Mouse (Mus musculus) ES-E14 (cell line): ENCODE data around the gene Wdr34. TPM values are rescaled to one million over a fixed set of nuclear protein-coding genes. Genes with fewer than 3 reads are reported as not detected.

ENCODE experiments used
- DNase-seq: peaks from one replicate; pipeline ENCODE4 v3.0.0-alpha.2; 2013; ENCODE audit warnings: low read depth, low spot score
- H3K27ac ChIP-seq: 2 replicates; pipeline ENCODE4 v1.5.1; 2012; ENCODE audit warnings: low read depth, mild to moderate bottlenecking, low read length, moderate library complexity, mixed read lengths; ENCODE audit not compliant: poor library complexity, insufficient read depth, severe bottlenecking
- H3K36me3 ChIP-seq: 2 replicates; pipeline ENCODE4 v1.6.1; 2012; ENCODE audit warnings: mild to moderate bottlenecking, low read length, moderate library complexity, mixed read lengths; ENCODE audit not compliant: control insufficient read depth, poor library complexity, insufficient read depth, severe bottlenecking
- H3K4me1 ChIP-seq, 2 experiments: fragments of 150-350 bp in 1 of 2; sonication (generic) in 1 of 2; 2 replicates each; pipeline ENCODE4 v1.6.1; 2012; ENCODE audit warnings: low read length in 2 of 2, mild to moderate bottlenecking in 1 of 2, mixed read lengths in 1 of 2; ENCODE audit not compliant: control insufficient read depth in 2 of 2, insufficient read depth in 2 of 2, poor library complexity in 1 of 2
- H3K4me3 ChIP-seq, 2 experiments: fragments of 150-350 bp in 1 of 2; sonication (generic) in 1 of 2; 2 replicates each; pipeline ENCODE4 v1.5.1; 2012; ENCODE audit warnings: low read length in 2 of 2, low read depth in 1 of 2, mild to moderate bottlenecking in 1 of 2, mixed read lengths in 1 of 2; ENCODE audit not compliant: insufficient read depth in 1 of 2, poor library complexity in 1 of 2, severe bottlenecking in 1 of 2
- H3K9ac ChIP-seq: 2 replicates; pipeline ENCODE4 v1.6.1; 2012; ENCODE audit warnings: low read depth, mild to moderate bottlenecking, low read length, mixed read lengths; ENCODE audit not compliant: poor library complexity, insufficient read depth, severe bottlenecking
- H3K9me3 ChIP-seq: fragments of 150-350 bp; sonication (generic); 2 replicates; pipeline ENCODE4 v1.6.1; 2012; ENCODE audit warnings: low read depth, mild to moderate bottlenecking, low read length; ENCODE audit not compliant: control insufficient read depth, insufficient read depth
- HCFC1 ChIP-seq: IDR thresholded peaks from 2 replicates; pipeline ENCODE4 v1.6.1; 2012; ENCODE audit warnings: low read length, inconsistent platforms, borderline replicate concordance; ENCODE audit not compliant: insufficient read depth
- MAFK ChIP-seq: IDR thresholded peaks from 2 replicates; pipeline ENCODE4 v1.6.1; 2014; ENCODE audit warnings: mild to moderate bottlenecking, low read depth, low read length, inconsistent platforms; ENCODE audit not compliant: insufficient read depth
- ZNF384 ChIP-seq: IDR thresholded peaks from 2 replicates; pipeline ENCODE4 v1.6.1; 2012; ENCODE audit warnings: low read depth, low read length, inconsistent platforms
- in situ Hi-C, 2 experiments: fragments of 600-800 bp; cut with MboI; formaldehyde crosslinking; loops; one replicate each; pipeline ENCODE4 v1.15.1; 2025; ENCODE audit warnings: low sequenced_read_pairs in 2 of 2, inconsistent platforms in 1 of 2; ENCODE audit not compliant: unreplicated experiment in 2 of 2
- total RNA-seq: library from RNA; depleted of rRNA; stranded (reverse); fragments of 300-350 nt; gene quantifications from 2 replicates; pipeline ENCODE4 v1.2.3, GENCODE M21; 2012; rRNA removed

Wdr34 gene
- total RNA-seq, 1 experiment, result 22.6 TPM

DNA sequence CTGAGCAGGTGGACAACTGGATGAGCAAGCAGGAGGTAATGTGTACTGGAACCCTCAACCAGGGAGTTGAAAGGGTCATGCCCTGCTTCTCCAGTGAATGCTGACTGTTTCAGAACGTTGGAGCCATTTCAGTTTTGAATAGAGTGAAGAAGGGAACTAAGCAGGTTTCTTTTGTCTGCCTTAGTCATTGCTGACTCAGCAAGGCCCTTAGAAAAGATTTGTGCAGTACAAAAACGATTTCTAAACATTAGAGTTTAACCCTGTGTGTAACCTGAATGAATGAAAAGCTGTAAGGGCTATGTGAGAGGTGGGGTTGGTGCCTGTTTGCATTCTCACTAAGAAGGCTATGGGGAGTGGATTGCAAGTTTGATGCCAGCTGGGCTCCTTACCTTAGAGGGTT is 56.7 kb downstream of the Wdr34 start:
- H3K9ac ChIP-seq, result no peak overlapping the region
- H3K4me3 ChIP-seq, result no peak overlapping the region
- no peak for DNase-seq
- in situ Hi-C loops, result no loop called here
- no peaks in the 10 kb centered on the region for H3K4me1 ChIP-seq
- no peaks in the 10 kb centered on the region for H3K9me3 ChIP-seq
- no peak overlapping the region for H3K27ac ChIP-seq
- TF ChIP-seq HCFC1 (no peak), MAFK (peak; percentile 76; the same call in 1 of the 2 replicates), ZNF384 (no peak)
- peaks cover 57% of the 10 kb centered on the region for H3K36me3 ChIP-seq

Other genes with a start within 250 kb of the Wdr34 start
- gene Slc27a4, start 246.2 kb downstream of the Wdr34 start, total RNA-seq, result 38.9 and 47.7 TPM in 2 replicates
- 44.3 and 50.8 TPM in 2 replicates for gene Urm1, start 228.8 kb downstream of the Wdr34 start, total RNA-seq
- gene Cercam, start 179.7 kb downstream of the Wdr34 start, total RNA-seq, result 15.8 and 24.5 TPM in 2 replicates
- 123 and 217 TPM in 2 replicates for gene Odf2, start 159.7 kb downstream of the Wdr34 start, total RNA-seq
- 64.8 and 69.0 TPM in 2 replicates for gene Gle1, start 113.5 kb downstream of the Wdr34 start, total RNA-seq
- gene Sptan1, start 83.3 kb downstream of the Wdr34 start, total RNA-seq, result 340 and 423 TPM in 2 replicates
- 695 and 901 TPM in 2 replicates for gene Set, start 8.5 kb upstream of the Wdr34 start, total RNA-seq
- 19.1 and 24.3 TPM in 2 replicates for gene Pkn3, start 28.8 kb upstream of the Wdr34 start, total RNA-seq
- gene Zdhhc12, start 44.8 kb upstream of the Wdr34 start, total RNA-seq, result 133 and 202 TPM in 2 replicates
- 11.4 and 16.2 TPM in 2 replicates for gene Zer1, start 75.7 kb upstream of the Wdr34 start, total RNA-seq
- gene Tbc1d13, start 84.9 kb upstream of the Wdr34 start, total RNA-seq, result 62.4 and 65.9 TPM in 2 replicates
- gene Endog, start 122.6 kb upstream of the Wdr34 start, total RNA-seq, result 18.9 and 19.0 TPM in 2 replicates
- gene Spout1, start 129.6 kb upstream of the Wdr34 start, total RNA-seq, result 46.5 and 66.9 TPM in 2 replicates
- gene Kyat1, start 157.0 kb upstream of the Wdr34 start, total RNA-seq, result 5.2 and 7.7 TPM in 2 replicates
- gene Lrrc8a, start 188.8 kb upstream of the Wdr34 start, total RNA-seq, result 26.6 and 35.1 TPM in 2 replicates
- 0.76 and 1.4 TPM in 2 replicates for gene Gm28035, start 191.7 kb upstream of the Wdr34 start, total RNA-seq
- gene Phyhd1, start 217.3 kb upstream of the Wdr34 start, total RNA-seq, result 2.7 and 5.5 TPM in 2 replicates
- not detected in 2 replicates for gene Gm28038, start 232.2 kb upstream of the Wdr34 start, total RNA-seq
- 25.2 and 31.6 TPM in 2 replicates for gene Dolk, start 237.5 kb upstream of the Wdr34 start, total RNA-seq
- gene Nup188, start 237.5 kb upstream of the Wdr34 start, total RNA-seq, result 84.5 and 115 TPM in 2 replicates